8 mouse cellular contexts compared by ENCODE assay signal in genomic region chr6:128760016-128760415, GRCm38 (mm10). TPM values are rescaled to one million over a fixed set of nuclear protein-coding genes. Genes with fewer than 3 reads are reported as not detected.
DNase-seq lines count a peak whose midpoint lies in the region; ATAC-seq lines count a peak whose summit lies in the region.
"Not testable (repeated sequence)": the region's sequence is repeated elsewhere in the genome, so short reads cannot be mapped to it uniquely, and the experiment has no call there.

No protein-coding gene starts in this region.

- H3K27me3 ChIP-seq in embryonic facial prominence, embryonic 11.5 days (ENCODE audit: control insufficient read depth, insufficient read depth, low read length); limb, embryonic 10.5 days (ENCODE audit: low read depth, poor library complexity, severe bottlenecking); midbrain, embryonic 12.5 days: not testable (repeated sequence)

- H3K4me1 ChIP-seq in embryonic facial prominence, embryonic 11.5 days (ENCODE audit: control insufficient read depth, insufficient read depth, low read length); limb, embryonic 10.5 days; midbrain, embryonic 12.5 days: not testable (repeated sequence)

- peak overlapping the region; percentile 58 for H3K4me3 ChIP-seq in embryonic facial prominence, embryonic 11.5 days (ENCODE audit: low read depth, low read length)
- peak overlapping the region; percentile 62 for H3K4me3 ChIP-seq in limb, embryonic 10.5 days
- peak overlapping the region; percentile 60 for H3K4me3 ChIP-seq in midbrain, embryonic 12.5 days

- not testable (repeated sequence) for H3K4me2 ChIP-seq in embryonic facial prominence, embryonic 11.5 days (ENCODE audit: low read depth, low read length)
- H3K4me2 ChIP-seq in midbrain, embryonic 12.5 days (replicated peaks) = peak overlapping the region; percentile 37

- under 1% methylated on average over 22 of the region's 22 CpGs for WGBS in embryonic facial prominence, embryonic 11.5 days
- under 1% methylated on average over 22 of the region's 22 CpGs for WGBS in limb, embryonic 10.5 days
- WGBS in midbrain, embryonic 12.5 days = 2% methylated on average over 22 of the region's 22 CpGs

- ATAC-seq in embryonic facial prominence, embryonic 11.5 days (replicated peaks; ENCODE audit: insufficient number of reproducible peaks, low FRiP score, low TSS enrichment, low read depth) = peak; percentile 25; the same call in 1 of the 2 replicates
- peak; percentile 31 for ATAC-seq in midbrain, embryonic 12.5 days (ENCODE audit: low FRiP score, low read depth)

- not testable (repeated sequence) for H3K9me3 ChIP-seq in embryonic facial prominence, embryonic 11.5 days (replicated peaks; ENCODE audit: control insufficient read depth, low read length); limb, embryonic 10.5 days (replicated peaks); midbrain, embryonic 12.5 days

- 0 out of 2 replicates have a peak overlapping the region, but pooled peaks have one; percentile 20 for H3K27ac ChIP-seq in embryonic facial prominence, embryonic 11.5 days (replicated peaks; ENCODE audit: low read depth, low read length)
- 0 out of 2 replicates have a peak overlapping the region, but pooled peaks have one; percentile 53 for H3K27ac ChIP-seq in limb, embryonic 10.5 days
- H3K27ac ChIP-seq in midbrain, embryonic 12.5 days (replicated peaks) = peak overlapping the region; percentile 75

- peak overlapping the region; percentile 56 for H3K9ac ChIP-seq in embryonic facial prominence, embryonic 11.5 days (replicated peaks; ENCODE audit: low read length)
- H3K9ac ChIP-seq in midbrain, embryonic 12.5 days (replicated peaks) = peak overlapping the region; percentile 68

- not testable (repeated sequence) for H3K36me3 ChIP-seq in embryonic facial prominence, embryonic 11.5 days (replicated peaks; ENCODE audit: control insufficient read depth, insufficient read depth, low read depth, low read length); limb, embryonic 10.5 days; midbrain, embryonic 12.5 days

- DNase-seq in 3134 (ENCODE audit: extremely low read depth, insufficient read length, low spot score) = peak; percentile 93
- DNase-seq in adrenal gland, postnatal 25 days = peak; percentile 87
- peak; percentile 88 for DNase-seq in embryonic facial prominence, embryonic 11.5 days (ENCODE audit: low spot score)
- DNase-seq in heart, adult 11 months = peak; percentile 98
- DNase-seq in kidney, adult 11 months = peak; percentile 87
- DNase-seq in limb, embryonic 10.5 days (ENCODE audit: low spot score) = peak; percentile 89
- peak; percentile 85 for DNase-seq in skeletal muscle tissue, adult 2 months (ENCODE audit: low read depth, low spot score)

RNA-seq across cellular contexts. Expression of gene Klrb1c, which starts 29.0 kb away (rescaled TPM):
- total RNA-seq in adrenal gland, postnatal 25 days (2021) = not detected in 2 replicates
- 0.17 TPM in 1 of 2 replicates, not detected in the other for polyA plus RNA-seq in embryonic facial prominence, embryonic 11.5 days (2014; fragmentation: Nextera tagmentation; extraction: Ambion mirVana)
- not detected in 2 replicates for polyA plus RNA-seq in limb, embryonic 10.5 days (2016; fragmentation: Nextera tagmentation; extraction: Ambion mirVana)
- not detected in 2 replicates for polyA plus RNA-seq in midbrain, embryonic 12.5 days (2016; fragmentation: Nextera tagmentation; extraction: Ambion mirVana)

RNA-seq across cellular contexts. Expression of gene Klrb1, which starts 37.2 kb away (rescaled TPM):
- total RNA-seq in adrenal gland, postnatal 25 days (2021) = not detected in 2 replicates
- not detected in 2 replicates for polyA plus RNA-seq in embryonic facial prominence, embryonic 11.5 days (2014; fragmentation: Nextera tagmentation; extraction: Ambion mirVana)
- polyA plus RNA-seq in limb, embryonic 10.5 days (2016; fragmentation: Nextera tagmentation; extraction: Ambion mirVana) = not detected in 2 replicates
- not detected in 2 replicates for polyA plus RNA-seq in midbrain, embryonic 12.5 days (2016; fragmentation: Nextera tagmentation; extraction: Ambion mirVana)

Comparison
In these comparisons a context has a peak if more than half of its experiments do, and no peak if none do; other contexts are left out.
1. Peak in every context shown above with its lines: DNase-seq, ATAC-seq, H3K4me3 ChIP-seq and H3K27ac ChIP-seq.
2. H3K27ac ChIP-seq: peak in every context shown above with its lines; median percentile 75 in midbrain, embryonic 12.5 days; 53 in limb, embryonic 10.5 days; 20 in embryonic facial prominence, embryonic 11.5 days.